Mouse (Mus musculus): ENCODE data around the gene Tmem192.
A peak's percentile ranks its signal among the peaks of the same experiment; 100 is the strongest.
"Not testable (repeated sequence)": the region's sequence is repeated elsewhere in the genome, so short reads cannot be mapped to it uniquely, and the experiment has no call there.

The Tmem192 gene

GRCm38 (mm10) chr8:64962836-64963235 lies 15.9 kb downstream of the Tmem192 start:
- DNase-seq (ENCODE audit: low read depth, low spot score) = peak; percentile 24

- no peak for DNase-seq (ENCODE audit: low read depth, low spot score)
Observed at GRCm38 (mm10) chr8:64983150-64983897, 36.3 kb downstream of the Tmem192 start.

GRCm38 (mm10) chr8:64987731-64988130 lies 40.7 kb downstream of the Tmem192 start, which contains the start of gene Trim75:
Trim75 (minus strand) TSS chr8:64987831.
- no peak for DNase-seq (ENCODE audit: low read depth, low spot score)

- DNase-seq (ENCODE audit: low read depth, low spot score) = no peak
Observed at GRCm38 (mm10) chr8:64998806-64999365, 51.9 kb downstream of the Tmem192 start.

DNA sequence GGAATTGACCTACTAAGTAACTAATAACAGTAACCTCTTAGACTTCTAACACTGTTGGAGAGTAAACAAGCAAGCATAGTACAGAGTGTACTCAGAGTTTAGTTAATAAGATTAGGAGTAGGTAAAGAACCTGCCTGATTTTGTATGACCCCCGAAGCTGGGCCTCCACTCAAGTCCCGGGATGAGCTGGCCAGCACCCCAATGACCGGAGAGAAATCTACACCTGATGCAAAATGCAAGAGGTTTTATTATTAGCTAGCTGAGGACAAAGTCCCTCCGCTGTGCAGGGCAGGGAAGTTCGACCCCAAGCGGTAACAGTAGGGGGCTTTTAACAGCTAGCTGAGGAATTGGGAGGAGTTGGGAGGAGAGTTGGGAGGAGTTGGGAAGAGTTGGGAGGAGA lies 60.6 kb downstream of the Tmem192 start:
- DNase-seq (ENCODE audit: low read depth, low spot score) = not testable (repeated sequence)

DNA sequence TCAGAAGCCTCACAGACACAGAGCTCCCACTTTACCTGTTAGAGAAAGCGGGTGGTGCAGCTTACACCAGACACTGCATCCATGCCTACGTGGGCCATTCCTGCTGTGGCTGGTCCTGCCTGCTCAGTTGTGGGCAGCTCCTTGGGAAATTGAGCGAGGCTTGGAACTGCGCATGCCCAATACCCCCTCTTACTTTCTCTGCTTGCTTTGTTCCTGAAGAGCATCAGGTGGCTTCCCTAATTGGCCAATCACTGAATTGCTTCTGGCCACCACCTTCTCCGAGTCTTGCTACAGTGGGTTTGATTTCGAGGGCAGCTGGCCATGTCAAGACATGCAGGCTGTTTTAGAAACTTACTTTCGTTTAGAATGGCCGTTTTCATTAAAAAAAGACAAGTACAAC lies 71.4 kb downstream of the Tmem192 start, which contains the start of the genes Trim61 and Trim60:
TSS of gene Trim61 (minus strand) at position 101 of the 400 bp plus-strand sequence.
TSS of gene Trim60 (minus strand) at position 162 of the 400 bp plus-strand sequence.
- no peak for DNase-seq (ENCODE audit: low read depth, low spot score)
